Mouse (Mus musculus) stomach, postnatal 0 days (tissue): ENCODE results near the gene Sec31a. TPM values are rescaled to one million over a fixed set of nuclear protein-coding genes. Genes with fewer than 3 reads are reported as not detected.

Experiments used
- ATAC-seq: fragments of 200-750 bp; cut with Nextera tagmentation; 2 replicates; pipeline ENCODE4 v1.8.0; 2017; ENCODE audit not compliant: low FRiP score, low TSS enrichment
- DNase-seq: peaks from one replicate; pipeline ENCODE4 v3.0.0-alpha.2; 2016; ENCODE audit warnings: low spot score
- H3K27ac ChIP-seq: fragments of 300-500 bp; sonication (generic); replicated peaks from 2 replicates; pipeline ENCODE4 v1.5.1; 2014; ENCODE audit warnings: mild to moderate bottlenecking, control low read depth
- H3K27me3 ChIP-seq: fragments of 300-500 bp; sonication (generic); 2 replicates; pipeline ENCODE4 v1.6.1; 2014; ENCODE audit warnings: low read length; ENCODE audit not compliant: control insufficient read depth, insufficient read depth
- H3K36me3 ChIP-seq: fragments of 300-500 bp; sonication (generic); 2 replicates; pipeline ENCODE4 v1.6.1; 2014; ENCODE audit warnings: low read length, mixed read lengths; ENCODE audit not compliant: control insufficient read depth, insufficient read depth
- H3K4me1 ChIP-seq: fragments of 300-500 bp; sonication (generic); replicated peaks from 2 replicates; pipeline ENCODE4 v1.6.1; 2014; ENCODE audit warnings: antibody characterized with exemption; ENCODE audit not compliant: control insufficient read depth, insufficient read depth
- H3K4me2 ChIP-seq: fragments of 300-500 bp; sonication (generic); replicated peaks from 2 replicates; pipeline ENCODE4 v1.6.1; 2014; ENCODE audit warnings: low read depth, mild to moderate bottlenecking, control low read depth, moderate library complexity
- H3K4me3 ChIP-seq: fragments of 300-500 bp; sonication (generic); 2 replicates; pipeline ENCODE4 v1.5.1; 2014; ENCODE audit warnings: low read depth, low read length, control low read depth
- H3K9ac ChIP-seq: fragments of 300-500 bp; sonication (generic); 2 replicates; pipeline ENCODE4 v1.6.1; 2014; ENCODE audit warnings: mild to moderate bottlenecking, low read length, control low read depth, mixed read lengths
- H3K9me3 ChIP-seq: fragments of 300-500 bp; sonication (generic); 2 replicates; pipeline ENCODE4 v1.6.1; 2016; ENCODE audit warnings: low read length; ENCODE audit not compliant: control insufficient read depth
- CTCF ChIP-seq: IDR thresholded peaks from 2 replicates; pipeline ENCODE4 v1.5.1; 2016; ENCODE audit warnings: antibody characterized with exemption, low read depth, mild to moderate bottlenecking, moderate library complexity
- EP300 ChIP-seq: optimal IDR thresholded peaks from 2 replicates; pipeline ENCODE3; 2016; ENCODE audit warnings: antibody characterized with exemption
- WGBS: fragments of 180-500 bp; shearing (Covaris S2); extraction: QIAGEN DNeasy Blood & Tissue Kit; methylation state at CpG from one replicate; pipeline ENCODE4 v1.1.7; 2014; 5-methylcytosine and 5-hydroxymethylcytosine counted together
- polyA plus RNA-seq: library from polyadenylated mRNA; unstranded; fragments of >200 nt; fragmentation: Nextera tagmentation; extraction: Ambion mirVana; gene quantifications from 2 replicates; pipeline ENCODE4 v1.2.1, GENCODE M21; 2015

The Sec31a gene
- polyA plus RNA-seq, 1 experiment from 2014 or later = 102 TPM

GRCm38 (mm10) chr5:100378211-100378610 lies 37.8 kb downstream of the Sec31a start:
- TF ChIP-seq EP300 (no peak), CTCF (no peak)
- H3K9me3 ChIP-seq = no peaks in the 10 kb centered on the region
- H3K27me3 ChIP-seq = no peaks in the 10 kb centered on the region
- no peaks in the 10 kb centered on the region for H3K4me1 ChIP-seq
- DNase-seq (no peak), ATAC-seq (no peak)
- H3K4me3 ChIP-seq = no peak overlapping the region
- no peak overlapping the region for H3K27ac ChIP-seq
- H3K4me2 ChIP-seq = no peak overlapping the region
- 93% methylated on average over 5 of the region's 5 CpGs for WGBS
- H3K9ac ChIP-seq = no peak overlapping the region
- H3K36me3 ChIP-seq = peaks cover 52% of the 10 kb centered on the region

- H3K4me3 ChIP-seq = no peak overlapping the region
- H3K27ac ChIP-seq = no peak overlapping the region
- no peaks in the 10 kb centered on the region for H3K4me1 ChIP-seq
- DNase-seq (no peak), ATAC-seq (no peak)
- no peaks in the 10 kb centered on the region for H3K27me3 ChIP-seq
- no peak for TF ChIP-seq CTCF
- H3K9me3 ChIP-seq = no peaks in the 10 kb centered on the region
- H3K9ac ChIP-seq = no peak overlapping the region
- H3K36me3 ChIP-seq = peaks cover 48% of the 10 kb centered on the region
- 61% methylated on average over 2 of the region's 2 CpGs for WGBS
- H3K4me2 ChIP-seq = no peak overlapping the region
Observed at GRCm38 (mm10) chr5:100377376-100377775, 38.7 kb downstream of the Sec31a start.

GRCm38 (mm10) chr5:100374703-100375102 lies 41.3 kb downstream of the Sec31a start:
- Histone ChIP-seq H3K9ac (no peak overlapping the region), H3K27ac (no peak overlapping the region), H3K4me2 (no peak overlapping the region), H3K36me3 (peaks cover 33% of the 10 kb centered on the region), H3K27me3 (no peaks in the 10 kb centered on the region), H3K4me3 (no peak overlapping the region), H3K9me3 (no peaks in the 10 kb centered on the region), H3K4me1 (no peaks in the 10 kb centered on the region)
- TF ChIP-seq CTCF (no peak), EP300 (no peak)
- DNase-seq = no peak
- ATAC-seq = peak; percentile 43; the same call in 1 of the 2 replicates
- WGBS = 91% methylated on average over 2 of the region's 2 CpGs

GRCm38 (mm10) chr5:100373952-100374351 lies 42.1 kb downstream of the Sec31a start:
- no peak for TF ChIP-seq EP300
- peak; percentile 85 for TF ChIP-seq CTCF
- 48% methylated on average over 5 of the region's 5 CpGs for WGBS
- ATAC-seq = peak; percentile 58; the same call in 1 of the 2 replicates

GRCm38 (mm10) chr5:100370919-100371318 lies 45.1 kb downstream of the Sec31a start:
- no peak for DNase-seq
- WGBS = 50% methylated on average over 1 of the region's 1 CpGs
- TF ChIP-seq CTCF (peak; percentile 57), EP300 (no peak)
- H3K27me3 ChIP-seq = no peaks in the 10 kb centered on the region
- H3K36me3 ChIP-seq = peaks cover 30% of the 10 kb centered on the region; the same call in 1 of the 2 replicates
- H3K4me3 ChIP-seq = no peak overlapping the region
- no peak for ATAC-seq
- H3K9me3 ChIP-seq = no peaks in the 10 kb centered on the region
- no peak overlapping the region for H3K27ac ChIP-seq
- H3K4me2 ChIP-seq = no peak overlapping the region
- H3K9ac ChIP-seq = no peak overlapping the region
- H3K4me1 ChIP-seq = no peaks in the 10 kb centered on the region

More at GRCm38 (mm10) chr5:100373952-100374351, 42.1 kb downstream of the Sec31a start:
- H3K9me3 ChIP-seq = no peaks in the 10 kb centered on the region
- no peak overlapping the region for H3K27ac ChIP-seq
- H3K4me2 ChIP-seq = no peak overlapping the region
- no peak overlapping the region for H3K4me3 ChIP-seq
- no peaks in the 10 kb centered on the region for H3K27me3 ChIP-seq
- H3K36me3 ChIP-seq = peaks cover 32% of the 10 kb centered on the region; the same call in 1 of the 2 replicates
- peak; percentile 51 for DNase-seq
- H3K4me1 ChIP-seq = no peaks in the 10 kb centered on the region
- no peak overlapping the region for H3K9ac ChIP-seq

GRCm38 (mm10) chr5:100369825-100370459 lies 46.1 kb downstream of the Sec31a start:
- H3K36me3 ChIP-seq = peaks cover 27% of the 10 kb centered on the region; the same call in 1 of the 2 replicates
- H3K27ac ChIP-seq = no peak overlapping the region
- no peak overlapping the region for H3K4me2 ChIP-seq
- DNase-seq (peak; percentile 65), ATAC-seq (peak; percentile 44; the same call in 1 of the 2 replicates)
- H3K4me3 ChIP-seq = no peak overlapping the region
- H3K9ac ChIP-seq = no peak overlapping the region
- 83% methylated on average over 11 of the region's 11 CpGs for WGBS
- H3K27me3 ChIP-seq = no peaks in the 10 kb centered on the region
- no peaks in the 10 kb centered on the region for H3K4me1 ChIP-seq
- no peaks in the 10 kb centered on the region for H3K9me3 ChIP-seq
- TF ChIP-seq EP300 = no peak
- 0 out of 2 replicates have a peak, but pooled peaks have one; percentile 1 for TF ChIP-seq CTCF
